Mouse (Mus musculus) bone marrow, adult 2 months (tissue): Measurements from ENCODE around the gene Cacna1g. TPM values are rescaled to one million over a fixed set of nuclear protein-coding genes. Genes with fewer than 3 reads are reported as not detected.

Experiments used
- H3K27ac ChIP-seq: fragments of 200-500 bp; 2 replicates; pipeline ENCODE4 v1.5.1; 2012; ENCODE audit warnings: low read depth, mild to moderate bottlenecking, control low read depth, inconsistent platforms, low read length; ENCODE audit not compliant: control insufficient read depth, poor library complexity, insufficient read depth
- H3K4me1 ChIP-seq: fragments of 200-500 bp; 2 replicates; pipeline ENCODE4 v1.6.1; 2011; ENCODE audit warnings: low read length; ENCODE audit not compliant: control insufficient read depth, insufficient read depth
- H3K4me3 ChIP-seq: fragments of 200-500 bp; replicated peaks from 2 replicates; pipeline ENCODE3; 2011; ENCODE audit warnings: mild to moderate bottlenecking, low read depth, low read length, control low read depth; ENCODE audit not compliant: control insufficient read depth
- CTCF ChIP-seq: fragments of 200-500 bp; IDR thresholded peaks from 2 replicates; pipeline ENCODE4 v1.5.1; 2011; ENCODE audit warnings: low read length, control low read depth; ENCODE audit not compliant: control insufficient read depth, insufficient read depth
- POLR2A ChIP-seq: fragments of 200-500 bp; IDR thresholded peaks from 2 replicates; pipeline ENCODE4 v1.6.1; 2011; ENCODE audit warnings: low read depth, mild to moderate bottlenecking, control low read depth, low read length, borderline replicate concordance; ENCODE audit not compliant: control insufficient read depth
- WGBS: fragments of 180-500 bp; shearing (Covaris S2); methylation state at CpG from one replicate; pipeline ENCODE4 v1.1.7; 2018; 5-methylcytosine and 5-hydroxymethylcytosine counted together
- polyA plus RNA-seq: library from polyadenylated mRNA; stranded (reverse); fragments of >200 nt; gene quantifications from 2 replicates; pipeline ENCODE4 v1.2.4, GENCODE M21; 2011; ENCODE audit warnings: low replicate concordance; ENCODE audit not compliant: missing spikeins, insufficient read depth, insufficient read length

The Cacna1g gene
- polyA plus RNA-seq, 1 experiment = 26.8 TPM

DNA sequence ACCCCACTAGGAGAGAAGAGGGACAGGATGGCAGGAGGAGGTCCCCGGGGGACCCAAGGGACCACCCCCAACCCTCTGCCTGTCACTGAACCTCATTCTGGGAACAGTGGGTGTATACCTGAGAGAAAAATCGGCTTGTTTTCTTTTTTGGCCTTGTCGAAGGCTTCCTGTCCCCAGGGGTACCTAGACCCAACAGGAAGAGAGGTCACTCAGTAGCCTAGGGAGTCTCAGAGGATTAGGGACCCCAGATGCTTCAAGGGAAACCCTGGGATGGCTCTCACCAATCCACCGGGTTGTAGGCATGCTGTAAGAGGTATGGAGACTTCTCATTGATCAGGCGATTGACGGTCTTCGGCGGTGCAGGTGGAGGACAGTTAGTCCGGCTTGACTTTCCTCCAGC lies 10.6 kb upstream of the Cacna1g start:
- H3K27ac ChIP-seq = no peak overlapping the region
- WGBS = 75% methylated on average over 9 of the region's 9 CpGs
- no peaks in the 10 kb centered on the region for H3K4me1 ChIP-seq
- TF ChIP-seq CTCF = no peak
- no peak for TF ChIP-seq POLR2A
- no peak overlapping the region for H3K4me3 ChIP-seq

DNA sequence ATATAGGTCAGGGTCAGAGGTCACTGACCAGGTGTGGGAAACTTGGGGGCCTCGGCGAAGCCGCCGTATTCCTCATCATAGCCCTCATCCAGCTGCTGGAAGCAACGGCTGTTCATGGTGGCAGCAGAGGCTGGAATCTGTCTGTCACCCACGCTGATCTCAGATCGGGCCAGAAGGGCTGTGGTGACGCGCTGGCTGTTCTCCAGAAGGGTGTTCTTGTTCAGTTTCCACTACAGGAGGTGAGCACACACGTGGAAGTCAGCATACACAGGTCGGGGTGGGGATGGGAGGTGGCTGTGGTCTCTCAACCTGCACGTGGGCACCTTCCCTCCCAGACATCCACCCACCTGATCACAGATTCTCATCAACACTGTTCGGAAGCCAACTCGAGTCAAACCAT lies 9.9 kb upstream of the Cacna1g start:
- TF ChIP-seq CTCF = no peak
- no peak for TF ChIP-seq POLR2A
- WGBS = 73% methylated on average over 14 of the region's 14 CpGs
- Histone ChIP-seq H3K4me1 (no peaks in the 10 kb centered on the region), H3K4me3 (no peak overlapping the region), H3K27ac (no peak overlapping the region)

DNA sequence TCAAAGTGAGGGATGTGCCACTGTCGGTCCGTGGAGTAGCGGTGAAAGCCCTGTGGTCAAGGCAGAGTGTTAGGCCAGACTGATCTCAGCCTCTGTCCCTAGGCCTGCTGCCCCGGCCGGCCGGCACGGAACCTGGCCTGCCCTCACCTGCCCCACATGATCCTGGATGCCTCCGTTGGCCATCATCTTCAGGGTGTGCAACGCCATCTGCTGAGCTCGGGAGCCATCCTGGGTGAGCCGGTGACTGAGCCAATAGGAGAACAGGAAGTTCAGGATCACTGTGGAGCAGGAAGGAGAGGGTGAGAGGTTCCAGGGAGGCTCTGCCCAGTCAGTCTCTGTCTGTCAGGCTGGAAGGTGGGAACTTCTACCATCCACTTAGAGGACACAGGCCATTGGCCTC lies 9.4 kb upstream of the Cacna1g start:
- no peak overlapping the region for H3K4me3 ChIP-seq
- no peak for TF ChIP-seq POLR2A
- no peak for TF ChIP-seq CTCF
- 80% methylated on average over 11 of the region's 11 CpGs for whole genome bisulfite sequencing
- H3K27ac ChIP-seq = no peak overlapping the region
- H3K4me1 ChIP-seq = no peaks in the 10 kb centered on the region

DNA sequence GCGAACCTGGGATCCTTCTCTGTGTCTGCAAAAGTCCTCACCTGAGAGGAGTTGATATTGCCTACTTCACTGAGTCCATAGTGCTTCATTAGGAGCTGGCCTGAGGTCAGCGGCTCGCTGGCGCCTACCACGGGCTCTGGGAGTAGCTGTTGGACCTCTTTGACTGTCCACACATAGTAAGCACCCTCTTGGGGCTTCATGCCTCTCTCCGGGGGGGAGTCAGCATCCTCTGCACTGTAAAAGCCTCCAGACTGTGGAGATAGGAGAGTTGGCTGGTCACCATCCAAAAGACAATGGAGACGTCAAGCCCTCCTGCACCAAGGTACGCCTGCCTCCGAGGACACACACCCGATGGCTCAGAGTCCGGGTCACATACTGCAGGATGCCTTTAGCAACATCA lies 8.7 kb upstream of the Cacna1g start:
- 85% methylated on average over 11 of the region's 11 CpGs for WGBS
- no peaks in the 10 kb centered on the region for H3K4me1 ChIP-seq
- no peak overlapping the region for H3K4me3 ChIP-seq
- H3K27ac ChIP-seq = no peak overlapping the region
- TF ChIP-seq CTCF (no peak), POLR2A (no peak)

DNA sequence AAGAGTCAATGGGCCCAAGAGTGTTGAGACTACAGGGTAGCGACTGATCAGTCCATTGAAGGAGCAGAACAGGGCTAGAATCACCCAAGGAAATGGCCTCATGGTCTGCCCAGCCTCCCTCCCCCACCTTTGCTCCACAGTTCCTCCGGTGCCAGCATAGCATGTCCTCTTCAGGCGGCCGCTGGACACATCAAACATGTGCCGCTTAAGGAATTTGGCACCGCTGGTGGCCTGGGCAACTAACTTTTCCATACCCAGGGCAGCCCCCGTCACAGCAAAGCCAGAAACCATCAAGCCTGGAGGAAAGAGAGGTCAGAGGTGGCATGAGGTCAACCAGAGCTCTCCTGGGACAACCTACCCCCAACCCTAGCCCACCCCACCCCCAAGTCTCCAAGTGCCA lies 8.0 kb upstream of the Cacna1g start:
- no peaks in the 10 kb centered on the region for H3K4me1 ChIP-seq
- 88% methylated on average over 7 of the region's 7 CpGs for WGBS
- no peak overlapping the region for H3K27ac ChIP-seq
- no peak overlapping the region for H3K4me3 ChIP-seq
- no peak for TF ChIP-seq POLR2A
- TF ChIP-seq CTCF = no peak

DNA sequence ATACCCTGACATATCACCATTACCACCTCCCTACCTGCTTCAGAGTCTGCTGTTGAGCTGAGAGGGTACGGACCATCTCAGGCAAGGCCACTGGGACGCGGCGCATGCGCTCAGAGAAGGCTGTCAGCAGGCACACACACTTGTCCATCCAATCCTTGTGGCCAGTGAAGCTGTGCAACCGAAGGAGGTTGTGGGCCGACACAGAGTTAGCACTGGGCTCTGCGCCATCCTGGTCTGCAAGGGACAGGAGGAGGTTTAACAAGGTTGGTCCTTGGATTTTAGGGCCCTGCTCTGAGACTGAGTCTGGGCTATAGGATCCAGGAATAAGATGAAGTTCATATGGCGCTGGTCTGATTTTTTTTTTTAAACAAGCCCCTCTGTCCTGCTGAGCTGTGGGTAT lies 6.4 kb upstream of the Cacna1g start:
- TF ChIP-seq POLR2A = no peak
- no peak for TF ChIP-seq CTCF
- Histone ChIP-seq H3K27ac (no peak overlapping the region), H3K4me3 (no peak overlapping the region), H3K4me1 (no peaks in the 10 kb centered on the region)
- WGBS = 86% methylated on average over 9 of the region's 9 CpGs

DNA sequence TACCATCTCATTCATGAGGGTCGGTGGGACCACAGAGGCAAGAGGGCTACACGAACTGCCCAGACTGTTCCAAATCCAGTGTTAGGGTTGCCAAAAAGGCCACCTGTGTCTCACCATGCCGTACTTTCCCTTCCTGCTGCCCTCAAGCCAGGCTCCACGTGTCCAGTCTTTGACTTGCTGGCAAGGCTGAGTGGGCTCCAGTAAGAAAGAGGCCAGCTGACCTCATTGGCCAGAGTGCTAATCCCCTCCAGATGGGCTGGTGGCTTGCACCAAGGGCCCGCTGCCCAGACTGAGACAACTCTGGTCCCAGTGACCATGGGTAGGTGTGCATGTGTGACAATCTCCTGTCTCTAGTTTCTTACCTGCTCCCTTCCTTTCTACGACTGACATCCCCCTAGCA lies 3.7 kb upstream of the Cacna1g start:
- Histone ChIP-seq H3K4me1 (no peaks in the 10 kb centered on the region), H3K4me3 (no peak overlapping the region), H3K27ac (no peak overlapping the region)
- WGBS = 70% methylated on average over 6 of the region's 6 CpGs
- TF ChIP-seq POLR2A (no peak), CTCF (no peak)

DNA sequence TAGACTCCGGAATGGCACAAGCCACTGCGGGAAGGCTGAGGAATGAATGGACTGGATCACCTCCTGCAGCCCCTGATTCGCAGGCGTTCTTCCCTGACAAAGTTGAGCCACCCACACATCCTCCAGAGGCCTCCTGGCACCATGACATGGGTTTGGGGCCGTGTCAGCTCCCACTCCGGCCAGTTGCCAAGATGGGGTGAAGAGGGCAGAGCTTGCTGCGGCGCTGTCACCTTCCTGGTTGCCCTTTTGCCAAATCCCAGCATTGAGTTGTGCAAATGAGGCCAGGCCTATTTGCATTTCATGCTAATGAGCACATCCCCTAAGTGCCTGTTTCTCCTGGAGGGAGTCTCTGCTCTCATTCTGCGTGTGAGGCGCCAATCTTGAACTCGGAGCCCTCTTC lies 1.7 kb upstream of the Cacna1g start:
- Histone ChIP-seq H3K4me3 (no peak overlapping the region), H3K4me1 (no peaks in the 10 kb centered on the region), H3K27ac (no peak overlapping the region)
- WGBS = 18% methylated on average over 11 of the region's 11 CpGs
- TF ChIP-seq CTCF (no peak), POLR2A (no peak)

DNA sequence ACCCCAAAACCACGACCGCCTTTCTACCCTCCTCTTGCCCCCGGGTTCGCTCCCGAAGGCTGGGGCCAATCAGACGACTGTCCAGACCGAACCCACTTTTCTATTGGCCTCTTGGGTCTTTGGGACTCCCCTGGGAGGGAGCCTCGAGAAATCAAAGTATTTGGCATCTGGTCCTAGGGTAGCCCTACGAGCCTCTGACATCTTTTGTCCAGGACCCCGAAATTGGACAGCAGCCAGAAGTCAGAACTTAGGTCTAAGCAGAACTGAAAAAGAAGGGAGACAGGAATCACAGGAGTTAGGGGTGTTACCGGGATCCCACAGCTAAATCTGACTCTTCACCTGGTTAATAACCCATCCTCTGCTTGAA lies 529 bp upstream of the Cacna1g start:
- H3K4me1 ChIP-seq = no peaks in the 10 kb centered on the region
- H3K27ac ChIP-seq = no peak overlapping the region
- WGBS = 2% methylated on average over 11 of the region's 11 CpGs
- TF ChIP-seq CTCF = no peak
- TF ChIP-seq POLR2A = no peak
- no peak overlapping the region for H3K4me3 ChIP-seq
